Mouse (Mus musculus) ovary, adult 18-20 months (tissue): Measurements from ENCODE around the gene Cobl.

ENCODE experiments used
- DNase-seq: peaks from one replicate; pipeline ENCODE4 v3.0.0; 2022; ENCODE audit warnings: low spot score, mixed read lengths

Cobl gene

DNA sequence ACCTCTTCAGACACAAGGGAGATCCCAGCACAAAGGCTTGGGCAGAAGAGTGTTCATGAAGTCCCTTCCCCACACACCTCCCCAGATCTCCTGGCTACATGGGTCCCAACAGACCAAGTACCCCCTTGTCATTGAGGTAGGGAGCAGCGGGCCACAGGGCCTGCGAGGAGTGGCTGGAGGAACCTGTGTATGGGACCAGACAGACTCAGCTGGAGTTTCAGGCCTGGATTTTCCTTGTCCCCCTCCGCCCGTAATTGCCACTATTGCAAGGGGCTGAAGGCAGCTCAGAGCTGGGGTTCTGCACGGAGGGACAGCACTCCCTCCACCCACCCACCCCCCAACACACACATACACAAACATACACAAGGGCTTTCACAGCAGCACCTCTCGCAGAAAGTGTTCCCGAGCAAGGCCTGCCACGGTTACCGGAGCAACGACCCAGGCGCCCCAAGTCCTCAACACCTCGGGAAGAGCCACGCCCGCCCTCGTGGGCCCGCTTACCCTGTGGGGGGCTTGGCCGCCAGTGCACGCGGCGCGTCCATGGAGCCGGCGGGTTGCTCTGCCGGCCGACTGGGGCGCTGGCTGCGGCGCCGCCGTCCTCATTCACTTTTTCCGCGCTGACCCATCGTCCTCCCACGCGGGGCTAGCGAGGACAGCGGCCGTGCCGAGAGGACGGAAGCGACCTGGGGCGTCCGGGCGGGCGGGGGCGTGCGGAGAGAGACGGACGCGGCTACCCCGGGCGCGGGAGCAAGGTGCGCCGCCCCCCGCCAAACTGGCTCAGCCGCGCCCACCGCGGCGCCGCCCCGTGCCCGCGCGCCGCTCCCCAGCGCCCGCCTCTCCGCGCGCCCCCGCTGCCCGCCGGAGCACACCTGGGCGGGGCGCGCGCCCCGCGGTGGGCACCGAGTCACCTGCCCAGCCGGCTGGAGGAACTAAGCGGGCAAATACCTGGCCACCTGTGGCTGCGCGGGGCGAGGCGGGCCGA is at the start of gene Cobl:
Gene Cobl (minus strand): TSS at position 780 of the 982 bp plus-strand sequence.
- DNase-seq = no peak

DNA sequence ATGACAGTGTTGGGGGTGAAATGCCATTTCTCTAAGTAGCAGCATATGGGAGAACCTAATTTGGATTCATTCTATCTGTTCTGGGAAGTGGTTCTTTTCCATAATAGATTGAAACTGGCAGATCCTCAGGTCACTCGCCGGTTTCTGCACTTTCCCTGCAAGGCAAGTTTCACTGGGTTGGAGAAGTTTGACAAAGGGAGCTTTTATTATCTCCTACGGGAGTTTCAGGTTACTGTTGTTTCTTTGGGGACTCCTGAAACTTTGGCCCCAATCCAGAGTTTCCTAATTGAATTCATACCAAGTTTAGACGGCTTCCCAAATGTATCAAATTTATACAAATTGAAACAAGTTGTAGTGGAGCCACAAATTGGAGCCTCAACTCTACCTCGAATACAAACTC is 49.0 kb upstream of the Cobl start:
- no peak for DNase-seq

DNA sequence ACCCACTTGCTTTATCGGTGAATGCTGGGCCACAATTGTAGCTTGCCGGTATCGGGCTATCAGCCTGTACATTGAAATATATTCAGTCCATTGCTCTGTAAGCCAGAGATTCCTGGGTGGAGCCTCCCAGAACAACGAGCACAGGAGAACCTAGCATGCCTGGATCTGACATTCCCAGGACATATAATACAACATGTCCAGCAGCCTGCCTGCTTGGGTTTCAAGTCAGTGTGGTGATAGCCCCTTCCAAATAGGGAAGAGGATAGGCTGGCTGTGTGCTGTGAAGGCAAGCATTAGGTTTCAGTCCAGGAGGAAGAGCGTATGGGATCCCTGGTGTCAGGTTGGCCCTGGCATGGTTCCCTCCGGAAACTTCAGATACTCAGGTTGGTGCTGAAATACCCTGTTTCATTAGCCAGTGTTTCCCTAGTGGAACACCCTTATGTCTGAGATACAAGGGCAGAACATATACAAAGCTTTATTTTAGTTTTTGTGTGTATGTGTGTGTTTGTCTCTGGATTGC is 41.7 kb upstream of the Cobl start:
- no peak for DNase-seq

DNA sequence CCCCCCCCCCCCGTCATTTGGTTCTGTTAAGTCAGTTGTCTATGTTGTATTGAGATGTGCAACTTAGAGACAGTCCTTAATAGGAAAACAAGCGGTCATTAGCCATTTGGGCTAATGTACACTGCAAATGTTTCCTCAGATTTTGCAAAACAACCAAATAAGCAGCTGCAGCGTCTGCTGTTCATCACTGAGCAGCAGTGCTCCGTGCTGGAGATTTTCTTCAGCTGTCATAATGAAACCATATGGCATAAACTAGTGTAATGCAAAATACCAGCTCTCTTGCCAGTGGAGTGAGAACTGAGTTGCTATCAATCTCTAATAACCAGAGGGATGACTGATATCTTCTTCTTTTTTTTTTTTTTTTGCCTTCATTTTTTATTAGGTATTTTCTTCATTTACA is 39.0 kb upstream of the Cobl start:
- DNase-seq = no peak

DNA sequence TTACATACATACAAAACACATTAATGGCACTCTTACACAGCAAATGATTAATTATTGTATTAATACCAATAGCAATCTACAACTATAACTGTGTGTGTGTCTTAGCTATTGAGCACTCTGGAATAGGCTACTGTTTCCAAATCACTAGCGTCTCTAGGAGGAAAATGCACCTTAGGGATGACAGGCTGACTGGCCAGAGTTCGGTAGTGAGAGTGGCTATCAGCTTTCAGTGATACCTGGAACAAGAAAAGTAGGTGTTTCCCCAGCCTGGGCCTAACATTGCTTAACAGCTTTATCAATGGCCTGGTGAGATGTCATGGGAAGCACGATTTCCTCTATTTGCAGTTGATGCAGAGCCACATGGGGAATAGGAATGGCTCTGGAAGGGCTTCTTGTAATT is 37.0 kb upstream of the Cobl start:
- DNase-seq = no peak

- no peak for DNase-seq
Measured at GRCm38 (mm10) chr11:12493791-12494190, 29.0 kb upstream of the Cobl start.

GRCm38 (mm10) chr11:12479856-12480403 is 15.2 kb upstream of the Cobl start:
- no peak for DNase-seq

DNA sequence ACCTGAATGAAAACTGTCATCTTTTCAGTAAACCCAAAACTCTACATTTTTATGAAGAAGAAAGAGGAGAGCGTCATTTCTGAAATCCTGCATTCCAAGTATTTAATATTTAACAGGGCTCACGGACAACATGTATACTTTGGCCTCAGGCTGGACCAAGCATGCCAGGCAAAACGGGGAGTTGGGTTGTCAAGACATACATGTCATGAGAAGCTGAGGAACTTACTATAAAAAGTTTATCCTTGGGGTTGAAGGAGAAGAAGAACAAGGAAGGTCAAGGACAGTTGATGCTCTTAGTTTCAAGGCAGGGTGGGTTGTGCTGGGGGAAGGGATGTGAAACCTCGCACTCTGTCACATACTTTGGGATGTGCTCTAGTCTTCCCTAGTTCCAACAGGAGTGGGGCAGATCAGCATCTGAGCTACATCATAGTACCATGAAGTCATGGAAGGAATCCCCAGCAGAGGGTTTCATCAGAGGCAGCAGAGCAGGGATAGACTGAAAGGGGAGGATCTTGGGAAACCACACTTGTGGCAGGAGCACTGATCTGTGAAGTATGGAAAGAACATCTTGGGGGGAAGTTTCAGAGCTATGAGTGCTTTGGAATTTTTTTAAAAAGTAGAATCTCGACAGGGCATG is 9.7 kb upstream of the Cobl start:
- DNase-seq = no peak

DNA sequence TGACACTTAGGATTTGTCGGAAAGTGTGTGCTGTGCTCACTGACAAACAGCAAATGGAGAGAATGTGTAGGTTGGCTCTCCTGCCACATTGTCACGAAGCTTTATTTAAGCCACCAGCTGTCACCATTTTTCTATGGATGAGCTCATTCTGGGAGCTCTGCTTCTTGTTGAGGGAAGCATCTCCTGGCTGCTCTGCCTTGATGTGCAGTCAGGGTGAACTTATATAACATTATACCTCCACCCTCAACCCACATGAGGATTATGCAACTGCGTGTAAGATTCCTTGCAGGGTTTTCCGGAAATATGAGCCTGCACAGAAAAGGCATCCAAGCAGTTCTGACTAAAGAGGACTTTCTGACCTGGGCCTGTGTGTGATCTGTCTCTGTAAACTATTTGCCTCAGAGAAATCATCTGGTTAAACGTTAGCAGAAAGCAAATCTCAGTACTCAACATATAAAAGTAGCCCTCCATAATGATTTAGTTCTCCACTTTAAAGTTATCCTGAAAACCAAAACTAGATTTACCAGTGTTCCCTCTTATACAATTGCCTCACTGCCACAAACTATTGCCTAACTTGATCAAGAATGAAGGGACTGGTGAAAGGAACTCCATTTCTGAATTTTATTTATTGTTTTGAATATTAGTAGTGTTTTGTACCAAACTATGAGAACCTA is 9.0 kb upstream of the Cobl start:
- no peak for DNase-seq

- DNase-seq = no peak
Measured at GRCm38 (mm10) chr11:12469638-12470037, 4.9 kb upstream of the Cobl start.

DNA sequence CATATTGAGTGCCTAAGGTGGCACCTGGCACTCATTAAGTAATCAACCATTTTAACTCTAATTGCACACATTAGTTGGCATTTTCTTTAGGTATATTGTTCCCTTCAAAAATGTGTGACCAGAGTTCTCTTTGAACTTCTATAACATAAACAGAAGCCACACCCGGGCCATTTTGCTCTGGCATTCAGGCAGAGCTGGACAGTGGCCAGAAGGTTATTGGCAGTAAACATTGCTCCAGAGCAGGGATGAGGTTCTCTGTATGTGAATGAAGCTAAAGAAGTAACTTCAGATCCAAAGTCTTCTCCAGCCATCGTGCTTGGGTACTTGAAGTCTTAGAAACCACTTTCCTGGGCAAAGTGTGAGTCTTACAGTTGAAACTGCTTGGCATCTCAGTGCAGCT is 3.9 kb upstream of the Cobl start:
- no peak for DNase-seq

- DNase-seq = no peak
Measured at GRCm38 (mm10) chr11:12467836-12468235, 3.1 kb upstream of the Cobl start.

DNA sequence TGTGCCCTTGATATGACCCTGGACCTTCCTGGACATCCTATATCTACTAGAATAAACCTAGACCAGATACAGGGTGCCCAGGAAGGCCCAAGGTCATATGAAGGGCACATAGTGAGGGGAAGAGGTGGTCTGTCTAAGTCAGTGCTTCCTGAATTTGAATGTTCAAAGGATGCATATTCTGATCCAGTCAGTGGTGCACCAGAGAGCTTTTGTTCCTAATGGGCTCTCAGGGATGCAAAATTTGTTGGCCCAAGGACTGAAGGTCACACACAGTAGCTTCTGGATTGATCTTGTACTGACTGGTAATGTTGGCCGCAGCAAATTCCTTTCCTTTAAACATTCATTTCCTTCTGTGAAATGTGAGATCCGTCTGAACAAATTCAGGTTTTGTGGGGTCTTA is 2.5 kb upstream of the Cobl start:
- DNase-seq = no peak

DNA sequence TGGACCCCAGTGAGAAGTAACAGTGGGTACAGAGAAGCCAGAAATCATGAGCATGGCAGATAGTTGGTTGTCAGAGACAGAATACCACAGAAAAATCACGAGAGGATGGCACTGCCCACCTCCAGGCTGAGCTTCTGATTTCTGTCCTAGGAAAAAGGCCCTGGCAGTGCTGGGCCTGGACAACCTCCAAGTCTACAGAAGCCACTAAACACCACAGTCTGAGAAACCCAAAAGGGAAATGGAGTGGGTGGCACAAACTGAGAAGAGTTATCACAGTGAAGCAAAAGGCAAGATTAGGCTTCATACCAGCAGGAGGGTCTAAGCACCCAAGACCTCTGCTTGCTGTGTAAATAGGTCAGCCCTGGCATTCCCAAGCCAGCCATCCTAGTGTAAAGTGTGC is 1.8 kb upstream of the Cobl start:
- no peak for DNase-seq

DNA sequence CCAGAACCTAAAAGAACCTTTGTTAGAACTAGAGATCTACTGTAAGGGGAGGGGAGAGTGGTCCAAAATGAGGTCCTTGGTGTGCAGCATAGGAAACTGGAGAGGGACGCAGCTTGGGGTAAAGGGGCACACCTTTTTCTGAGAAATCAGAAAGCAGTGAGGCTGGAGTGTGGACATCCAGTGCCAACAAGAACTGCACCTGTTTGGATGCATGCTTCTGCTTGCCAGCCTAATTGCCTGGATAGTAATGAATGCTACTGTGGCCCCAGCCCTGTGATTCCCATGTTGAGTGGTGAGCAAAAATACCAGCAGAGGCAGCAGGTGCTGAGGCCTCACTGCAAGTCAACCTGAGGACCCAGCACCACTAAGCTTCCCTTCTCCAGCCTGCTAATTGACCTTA is 469 bp upstream of the Cobl start:
- no peak for DNase-seq

DNA sequence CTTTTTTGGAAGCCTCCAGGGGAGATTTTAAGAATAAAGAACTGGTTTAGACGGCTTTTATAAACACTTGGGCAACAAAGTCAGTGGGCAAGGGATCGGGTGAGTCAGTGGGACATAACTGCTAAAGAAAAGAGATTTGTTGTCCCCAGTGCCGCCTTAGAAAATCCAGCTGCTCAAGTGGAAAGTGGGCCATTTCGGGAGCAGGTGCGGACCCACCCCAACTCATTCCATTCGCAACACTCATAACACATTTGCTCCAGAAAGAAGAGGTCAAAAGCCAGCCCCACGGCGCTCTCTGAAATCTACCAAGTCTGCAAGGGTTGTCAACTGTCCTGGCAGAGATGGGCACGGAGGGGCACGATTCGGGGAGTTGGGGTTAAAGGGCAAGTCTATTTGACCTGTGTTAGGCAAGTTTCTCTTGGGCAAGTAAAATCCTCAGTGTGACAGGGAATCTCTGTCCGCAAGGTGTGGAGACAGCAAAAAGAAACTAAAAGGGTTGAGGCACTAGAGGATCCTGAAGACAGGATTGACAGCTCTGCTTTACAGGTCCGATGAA is 1.1 kb downstream of the Cobl start:
- DNase-seq = no peak

- DNase-seq = no peak
Measured at GRCm38 (mm10) chr11:12459781-12460581, 4.8 kb downstream of the Cobl start.

DNA sequence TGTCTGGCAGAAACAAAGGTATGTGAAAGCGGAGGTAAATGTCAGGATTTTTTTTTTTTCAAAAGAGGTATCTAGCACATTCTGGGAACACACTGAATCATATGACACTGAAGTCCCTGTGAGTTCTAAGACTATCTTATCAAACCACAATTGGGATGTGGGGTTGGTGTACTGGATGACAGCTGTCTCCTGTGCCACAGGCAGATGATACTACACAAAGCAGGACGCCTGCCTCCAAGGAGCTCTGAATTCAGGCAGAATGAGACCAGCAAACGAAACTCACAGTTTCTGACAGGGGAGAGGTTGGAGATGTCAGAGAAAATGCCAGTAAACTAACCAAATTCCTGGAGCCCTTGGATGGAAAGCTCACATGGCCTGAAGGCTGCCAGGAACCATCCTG is 5.9 kb downstream of the Cobl start:
- no peak for DNase-seq

GRCm38 (mm10) chr11:12458392-12458791 is 6.4 kb downstream of the Cobl start:
- no peak for DNase-seq

DNA sequence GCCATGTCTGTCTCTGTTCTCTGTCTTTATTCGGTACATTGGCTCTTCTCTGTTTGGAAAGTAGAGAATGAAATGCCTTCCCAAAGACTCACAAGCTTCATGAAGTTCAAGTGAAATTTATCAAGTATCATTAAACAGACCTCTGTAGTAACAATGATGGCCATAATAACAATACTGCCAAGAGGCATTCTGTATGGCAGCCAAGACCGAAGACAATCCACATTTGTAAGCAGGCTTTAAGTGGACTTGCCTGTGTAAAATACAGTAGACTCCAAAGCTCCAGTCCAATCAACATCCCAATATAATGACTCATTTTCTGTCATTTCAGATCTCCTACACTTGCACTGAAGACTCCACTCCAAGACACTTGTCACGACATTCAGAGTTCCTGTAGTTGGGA is 16.7 kb downstream of the Cobl start:
- DNase-seq = no peak

- no peak for DNase-seq
Measured at GRCm38 (mm10) chr11:12445222-12445621, 19.5 kb downstream of the Cobl start.
